Mouse (Mus musculus) kidney, embryonic 14.5 days (tissue): ENCODE data around the gene Klf6. TPM values are rescaled to one million over a fixed set of nuclear protein-coding genes. Genes with fewer than 3 reads are reported as not detected.

Source experiments
- ATAC-seq: fragments of 200-750 bp; cut with Nextera tagmentation; 2 replicates; pipeline ENCODE4 v1.8.0; 2017; ENCODE audit warnings: moderate number of reproducible peaks, mild to moderate bottlenecking, moderate TSS enrichment, moderate library complexity; ENCODE audit not compliant: low FRiP score, low TSS enrichment
- H3K27ac ChIP-seq: fragments of 300-500 bp; sonication (generic); 2 replicates; pipeline ENCODE4 v1.5.1; 2014; ENCODE audit warnings: low read depth, mild to moderate bottlenecking, low read length, moderate library complexity, mixed read lengths
- H3K27me3 ChIP-seq: fragments of 300-500 bp; sonication (generic); 2 replicates; pipeline ENCODE4 v1.6.1; 2014; ENCODE audit warnings: mild to moderate bottlenecking, low read length; ENCODE audit not compliant: control insufficient read depth, insufficient read depth
- H3K36me3 ChIP-seq: fragments of 300-500 bp; sonication (generic); 2 replicates; pipeline ENCODE4 v1.6.1; 2014; ENCODE audit warnings: low read length, mixed read lengths; ENCODE audit not compliant: control insufficient read depth, insufficient read depth
- H3K4me1 ChIP-seq: fragments of 300-500 bp; sonication (generic); 2 replicates; pipeline ENCODE4 v1.6.1; 2014; ENCODE audit warnings: low read length, mixed read lengths; ENCODE audit not compliant: control insufficient read depth, insufficient read depth
- H3K4me2 ChIP-seq: fragments of 300-500 bp; sonication (generic); replicated peaks from 2 replicates; pipeline ENCODE4 v1.6.1; 2014; ENCODE audit warnings: low read depth, mild to moderate bottlenecking, low read length
- H3K4me3 ChIP-seq: fragments of 300-500 bp; sonication (generic); 2 replicates; pipeline ENCODE4 v1.5.1; 2014; ENCODE audit warnings: mild to moderate bottlenecking, low read length
- H3K9ac ChIP-seq: fragments of 300-500 bp; sonication (generic); 2 replicates; pipeline ENCODE4 v1.6.1; 2014; ENCODE audit warnings: low read depth, mild to moderate bottlenecking, low read length, moderate library complexity
- H3K9me3 ChIP-seq: fragments of 300-500 bp; sonication (generic); 2 replicates; pipeline ENCODE4 v1.6.1; 2016; ENCODE audit warnings: low read length; ENCODE audit not compliant: control insufficient read depth
- WGBS: fragments of 180-500 bp; shearing (Covaris S2); extraction: QIAGEN DNeasy Blood & Tissue Kit; methylation state at CpG from one replicate; pipeline ENCODE4 v1.1.7; 2014; 5-methylcytosine and 5-hydroxymethylcytosine counted together
- polyA plus RNA-seq: library from polyadenylated mRNA; unstranded; fragments of >200 nt; fragmentation: Nextera tagmentation; extraction: Ambion mirVana; gene quantifications from 2 replicates; pipeline ENCODE4 v1.2.1, GENCODE M21; 2014

Gene Klf6
- polyA plus RNA-seq, 1 experiment from 2014 or later = 50.4 TPM

DNA sequence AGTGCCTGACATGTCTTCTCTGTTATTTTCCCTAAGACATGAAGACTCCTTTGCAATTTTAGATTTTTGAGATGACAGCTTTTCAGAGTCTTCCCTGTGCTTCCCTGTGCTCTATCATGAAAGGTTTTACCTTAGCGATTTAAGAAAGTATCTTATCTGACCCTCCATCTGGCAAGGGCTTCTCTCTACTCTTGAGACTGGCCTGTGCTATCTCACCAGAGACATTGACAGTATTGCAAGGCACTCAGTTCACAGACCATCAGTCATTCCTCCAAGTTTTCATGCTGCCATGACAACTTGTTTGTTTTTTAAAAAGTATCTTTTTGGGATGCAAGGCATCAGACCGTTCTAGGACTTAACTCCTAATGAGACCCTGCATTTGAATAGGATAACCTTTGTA, 13.5 kb upstream of the Klf6 start:
- H3K4me2 ChIP-seq = no peak overlapping the region
- 61% methylated on average over 2 of the region's 2 CpGs for WGBS
- H3K4me3 ChIP-seq = no peak overlapping the region
- no peak overlapping the region for H3K9ac ChIP-seq
- H3K9me3 ChIP-seq = no peaks in the 10 kb centered on the region
- H3K36me3 ChIP-seq = no peaks in the 10 kb centered on the region
- no peak for ATAC-seq
- no peaks in the 10 kb centered on the region for H3K27me3 ChIP-seq
- H3K27ac ChIP-seq = no peak overlapping the region
- H3K4me1 ChIP-seq = no peaks in the 10 kb centered on the region

DNA sequence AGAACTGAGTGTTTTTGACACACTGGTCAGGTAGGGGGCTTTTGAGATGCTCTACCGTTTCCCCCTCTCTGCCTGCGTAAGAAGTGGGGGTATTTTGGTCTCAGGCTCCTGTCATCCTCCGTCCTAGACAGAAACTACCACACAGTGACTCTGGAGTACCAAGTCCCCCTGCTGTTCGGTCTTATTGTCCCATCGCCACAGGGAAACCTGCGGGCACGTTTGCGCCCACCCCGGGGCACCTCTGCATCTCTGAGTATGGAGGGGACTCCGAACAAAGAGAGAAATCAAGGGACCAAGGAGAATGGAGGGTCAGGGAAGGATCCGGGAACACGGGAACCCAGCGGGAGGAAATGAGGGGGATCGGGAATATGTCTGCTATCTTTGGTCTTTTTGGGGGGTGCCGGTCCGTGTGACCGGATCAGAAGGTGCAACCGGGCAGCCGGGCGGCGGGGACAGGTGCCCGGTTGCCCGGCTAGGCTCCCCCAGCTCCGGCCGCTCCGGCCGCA, 578 bp upstream of the Klf6 start:
- peak; percentile 65 for ATAC-seq
- Histone ChIP-seq H3K4me1 (peaks cover 5% of the 10 kb centered on the region; the same call in 1 of the 2 replicates), H3K4me2 (peak overlapping the region; percentile 73)

DNA sequence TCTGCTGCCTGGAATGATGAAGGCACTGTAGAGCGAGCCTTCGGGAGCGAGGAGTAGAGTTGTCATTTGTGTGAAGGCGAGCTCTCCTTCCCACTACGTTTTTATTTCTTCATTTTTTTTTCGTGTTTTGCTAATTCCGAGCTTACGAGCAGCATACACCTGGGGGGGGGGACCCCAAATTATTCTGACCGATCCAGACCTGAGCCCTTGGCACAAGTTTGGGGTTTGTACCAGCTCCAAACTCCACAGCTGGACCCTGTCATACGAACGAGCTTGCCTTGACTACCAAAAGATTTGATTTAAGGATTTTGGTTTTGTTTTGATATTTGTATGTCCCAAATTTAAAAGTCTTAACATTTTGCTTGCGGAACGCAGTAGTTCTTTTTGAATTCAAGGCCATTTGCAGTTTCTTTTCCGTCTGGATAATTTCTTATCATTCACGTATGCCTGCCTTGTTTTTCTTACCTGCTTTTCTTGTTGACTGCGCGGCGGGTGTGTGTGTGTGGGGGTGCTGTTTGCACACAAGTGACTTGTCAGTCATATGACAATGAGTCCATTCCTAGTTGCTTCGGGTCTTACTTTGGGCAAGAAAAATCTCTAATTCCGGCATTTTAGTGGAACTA, 832 bp downstream of the Klf6 start:
- WGBS = under 1% methylated on average over 20 of the region's 20 CpGs
- peak overlapping the region; percentile 95 for H3K27ac ChIP-seq
- H3K4me2 ChIP-seq = peak overlapping the region; percentile 52
- H3K36me3 ChIP-seq = peaks cover 26% of the 10 kb centered on the region
- H3K9ac ChIP-seq = peak overlapping the region; percentile 74
- H3K9me3 ChIP-seq = no peaks in the 10 kb centered on the region
- no peaks in the 10 kb centered on the region for H3K27me3 ChIP-seq
- ATAC-seq = no peak
- peak overlapping the region; percentile 83 for H3K4me3 ChIP-seq
- H3K4me1 ChIP-seq = peaks cover 5% of the 10 kb centered on the region; the same call in 1 of the 2 replicates

More for the DNA sequence above, 578 bp upstream of the Klf6 start:
- Histone ChIP-seq H3K27ac (peak overlapping the region; percentile 95), H3K4me3 (peak overlapping the region; percentile 63), H3K36me3 (peaks cover 12% of the 10 kb centered on the region), H3K27me3 (no peaks in the 10 kb centered on the region), H3K9ac (peak overlapping the region; percentile 88), H3K9me3 (no peaks in the 10 kb centered on the region)
- under 1% methylated on average over 27 of the region's 27 CpGs for WGBS

DNA sequence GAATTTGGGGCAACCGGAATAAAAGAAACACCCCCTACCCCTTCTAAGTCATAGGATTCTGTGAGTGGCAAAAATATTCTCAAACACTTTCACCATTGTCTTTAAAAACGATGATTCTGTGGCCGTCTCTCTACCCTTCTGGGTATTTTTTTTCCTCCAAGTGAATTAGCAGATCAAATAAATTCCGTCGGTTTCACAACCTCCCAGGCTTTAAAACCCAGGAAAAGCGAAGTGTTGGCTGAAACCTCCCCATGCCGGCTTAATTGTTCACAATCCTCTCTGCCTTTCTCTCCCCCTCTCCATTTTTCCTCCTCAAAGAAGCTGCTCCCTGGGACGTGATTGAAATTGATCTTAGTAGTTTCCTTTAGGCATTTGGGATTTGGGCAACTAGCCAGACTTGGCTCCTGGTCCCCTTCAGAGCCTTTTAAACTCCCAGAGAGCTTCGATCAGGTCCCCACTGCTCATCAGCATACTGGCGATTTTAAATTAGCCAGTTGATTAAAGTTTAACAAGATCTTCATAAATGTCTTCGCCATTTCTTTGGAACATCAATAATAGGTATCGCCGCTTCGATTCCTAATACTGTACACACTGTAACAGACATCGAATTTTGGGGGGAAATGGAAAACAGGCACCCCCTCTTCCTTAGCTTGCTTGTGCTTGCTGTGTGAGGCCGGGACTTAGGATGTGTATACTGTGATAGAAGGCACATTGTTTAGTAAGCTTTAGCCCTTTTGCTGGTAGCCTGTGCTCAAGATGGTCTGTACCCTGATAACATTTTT, 1.5 kb downstream of the Klf6 start:
- H3K27ac ChIP-seq = peak overlapping the region; percentile 79
- peak overlapping the region; percentile 52 for H3K4me2 ChIP-seq
- no peak for ATAC-seq
- peak overlapping the region; percentile 74 for H3K9ac ChIP-seq
- no peaks in the 10 kb centered on the region for H3K27me3 ChIP-seq
- peak overlapping the region; percentile 83 for H3K4me3 ChIP-seq
- H3K36me3 ChIP-seq = peaks cover 33% of the 10 kb centered on the region
- peaks cover 5% of the 10 kb centered on the region; the same call in 1 of the 2 replicates for H3K4me1 ChIP-seq
- 9% methylated on average over 16 of the region's 16 CpGs for WGBS
- H3K9me3 ChIP-seq = no peaks in the 10 kb centered on the region

DNA sequence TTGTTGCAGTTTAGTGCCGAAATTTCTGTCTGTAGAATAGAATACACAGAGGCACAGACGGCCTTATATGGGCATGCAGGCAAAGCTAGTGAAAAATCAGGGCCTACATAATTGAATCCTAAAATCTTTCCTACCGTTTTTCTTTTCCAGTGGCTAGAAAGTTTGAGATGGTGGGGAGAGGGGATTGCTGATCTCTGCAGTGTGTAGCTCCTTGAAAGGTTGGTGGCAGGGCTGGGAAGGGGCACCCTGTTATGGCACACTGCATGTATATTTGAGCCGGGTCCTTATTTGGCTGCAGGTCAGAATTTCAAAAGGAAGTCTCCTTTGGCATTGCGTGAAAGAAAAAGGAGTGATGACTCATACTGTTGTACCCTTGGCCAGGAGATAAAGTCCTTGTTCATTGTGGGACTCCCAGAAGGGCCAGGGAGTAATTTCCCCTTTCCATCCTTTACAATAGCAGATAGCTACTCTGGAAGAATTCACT, 2.2 kb downstream of the Klf6 start:
- H3K9ac ChIP-seq = peak overlapping the region; percentile 74
- ATAC-seq = no peak
- peak overlapping the region; percentile 79 for H3K27ac ChIP-seq
- H3K4me2 ChIP-seq = peak overlapping the region; percentile 52
- no peaks in the 10 kb centered on the region for H3K9me3 ChIP-seq
- WGBS = 11% methylated on average over 5 of the region's 5 CpGs
- H3K36me3 ChIP-seq = peaks cover 39% of the 10 kb centered on the region
- peak overlapping the region; percentile 83 for H3K4me3 ChIP-seq
- H3K4me1 ChIP-seq = peaks cover 5% of the 10 kb centered on the region; the same call in 1 of the 2 replicates
- H3K27me3 ChIP-seq = no peaks in the 10 kb centered on the region

DNA sequence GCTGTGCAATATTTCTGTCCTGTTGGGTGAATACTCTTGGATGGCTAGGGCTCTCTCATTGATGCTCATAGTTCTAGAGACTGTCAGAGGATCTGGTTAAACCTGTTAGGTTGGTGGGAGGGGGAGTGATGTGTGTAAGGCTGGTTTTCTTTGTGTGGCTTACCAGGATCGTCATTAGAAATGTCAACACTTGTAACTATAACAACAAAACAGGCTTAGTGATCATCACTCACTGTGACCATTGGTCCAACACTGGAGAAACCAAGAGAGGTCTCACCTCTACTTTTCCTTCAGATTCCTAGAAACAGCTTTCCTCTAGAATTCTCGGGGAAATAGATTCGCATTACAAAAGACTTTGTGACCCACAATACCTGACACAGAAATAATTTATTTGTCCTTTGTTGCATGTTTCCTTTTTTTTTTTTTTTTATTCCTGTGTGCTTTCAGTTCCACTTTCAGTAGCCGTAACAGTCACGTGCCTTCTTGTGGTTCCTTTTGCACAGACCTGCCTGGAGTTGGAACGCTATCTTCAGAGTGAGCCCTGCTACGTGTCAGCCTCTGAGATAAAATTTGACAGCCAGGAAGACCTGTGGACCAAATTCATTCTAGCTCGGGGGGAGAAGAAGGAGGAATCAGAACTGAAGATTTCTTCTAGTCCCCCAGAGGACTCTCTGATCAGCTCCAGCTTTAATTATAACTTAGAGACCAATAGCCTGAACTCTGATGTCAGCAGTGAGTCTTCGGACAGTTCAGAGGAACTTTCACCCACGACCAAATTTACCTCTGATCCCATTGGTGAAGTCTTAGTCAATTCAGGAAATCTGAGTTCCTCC, 3.2 kb downstream of the Klf6 start:
- H3K4me3 ChIP-seq = peak overlapping the region; percentile 22; the same call in 1 of the 2 replicates
- H3K27me3 ChIP-seq = no peaks in the 10 kb centered on the region
- H3K36me3 ChIP-seq = peaks cover 45% of the 10 kb centered on the region
- peak overlapping the region; percentile 74; the same call in 1 of the 2 replicates for H3K9ac ChIP-seq
- WGBS = 72% methylated on average over 10 of the region's 10 CpGs
- no peak for ATAC-seq
- no peak overlapping the region for H3K27ac ChIP-seq
- peak overlapping the region; percentile 52 for H3K4me2 ChIP-seq
- no peaks in the 10 kb centered on the region for H3K9me3 ChIP-seq
- H3K4me1 ChIP-seq = peaks cover 5% of the 10 kb centered on the region; the same call in 1 of the 2 replicates

DNA sequence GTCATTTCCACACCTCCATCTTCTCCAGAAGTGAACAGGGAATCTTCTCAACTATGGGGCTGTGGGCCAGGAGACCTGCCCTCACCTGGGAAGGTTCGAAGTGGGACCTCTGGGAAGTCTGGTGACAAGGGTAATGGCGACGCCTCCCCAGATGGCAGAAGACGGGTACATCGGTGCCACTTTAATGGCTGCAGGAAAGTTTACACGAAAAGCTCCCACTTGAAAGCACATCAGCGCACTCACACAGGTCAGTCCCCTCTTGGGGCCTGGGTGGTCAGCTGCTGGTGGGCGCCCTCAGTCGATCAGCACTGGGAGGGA, 3.8 kb downstream of the Klf6 start:
- ATAC-seq = no peak
- Histone ChIP-seq H3K4me1 (peaks cover 10% of the 10 kb centered on the region; the same call in 1 of the 2 replicates), H3K27ac (no peak overlapping the region), H3K4me3 (no peak overlapping the region), H3K36me3 (peaks cover 46% of the 10 kb centered on the region), H3K9me3 (no peaks in the 10 kb centered on the region), H3K27me3 (no peaks in the 10 kb centered on the region), H3K4me2 (no peak overlapping the region; the same call in 1 of the 2 replicates), H3K9ac (no peak overlapping the region)
- WGBS = 94% methylated on average over 9 of the region's 9 CpGs

DNA sequence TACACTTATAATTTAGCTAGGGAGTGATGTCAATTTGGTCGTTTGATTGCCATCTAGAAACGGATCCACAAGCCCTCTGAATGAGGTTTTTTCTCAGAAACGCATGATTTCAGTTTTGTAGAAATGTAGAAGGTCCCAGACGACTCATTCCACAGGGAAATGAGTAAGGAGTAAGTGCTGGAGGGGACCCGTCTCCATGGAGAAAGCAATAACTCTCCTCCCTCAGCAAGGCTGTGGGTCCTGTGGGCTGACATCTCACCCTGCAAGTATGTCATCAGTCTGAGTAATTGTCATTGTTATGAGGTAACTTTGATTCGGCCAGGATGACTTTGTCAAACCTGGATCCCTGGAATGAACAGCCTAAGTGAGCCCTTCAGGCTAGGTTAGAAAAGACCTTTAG, 4.8 kb downstream of the Klf6 start:
- WGBS = 81% methylated on average over 6 of the region's 6 CpGs
- Histone ChIP-seq H3K4me3 (no peak overlapping the region), H3K9ac (no peak overlapping the region), H3K36me3 (peaks cover 46% of the 10 kb centered on the region), H3K9me3 (no peaks in the 10 kb centered on the region), H3K27ac (no peak overlapping the region), H3K4me1 (peaks cover 10% of the 10 kb centered on the region; the same call in 1 of the 2 replicates), H3K27me3 (no peaks in the 10 kb centered on the region), H3K4me2 (no peak overlapping the region)
- no peak for ATAC-seq
